Mouse (Mus musculus) cortical plate, adult 2 months (tissue): ENCODE measurements around the gene Rab11fip5.

ENCODE experiments used
- CTCF ChIP-seq: fragments of 200-500 bp; IDR thresholded peaks from 2 replicates; pipeline ENCODE4 v1.5.1; 2011; ENCODE audit warnings: mild to moderate bottlenecking, control low read depth, low read length; ENCODE audit not compliant: insufficient read depth; ENCODE audit errors: extremely low read depth
- POLR2A ChIP-seq: fragments of 200-500 bp; IDR thresholded peaks from 2 replicates; pipeline ENCODE4 v1.6.1; 2011; ENCODE audit warnings: mild to moderate bottlenecking, low read length, control low read depth; ENCODE audit not compliant: insufficient read depth; ENCODE audit errors: extremely low read depth

DNA sequence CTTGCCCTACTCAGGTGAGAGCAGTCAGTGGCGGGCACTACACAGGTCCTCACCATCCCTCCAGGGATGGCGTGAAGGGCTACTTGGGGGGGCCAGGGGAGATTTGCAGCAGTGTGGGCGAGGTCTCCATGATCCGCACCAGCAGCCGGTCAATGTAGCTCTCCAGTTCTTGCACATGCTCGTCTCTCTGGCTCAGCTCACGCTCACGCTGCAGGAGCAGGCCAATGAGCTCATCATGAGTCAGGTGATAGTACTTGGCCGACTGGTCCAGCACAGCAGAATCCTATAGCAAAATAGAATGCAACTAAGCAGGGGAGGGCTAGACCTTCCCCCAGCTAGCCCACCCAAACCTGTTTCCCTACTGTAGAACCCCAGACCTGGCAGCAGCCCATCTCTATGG lies 37.5 kb downstream of the Rab11fip5 start:
- TF ChIP-seq CTCF (no peak), POLR2A (peak; percentile 28; the same call in 1 of the 2 replicates)
